Mouse (Mus musculus): Measurements from ENCODE around the gene Prdx1. TPM values are rescaled to one million over a fixed set of nuclear protein-coding genes. Genes with fewer than 3 reads are reported as not detected.

Gene Prdx1
- polyA plus RNA-seq, 1 experiment from 2014 or later = 1,377 TPM

- Histone ChIP-seq H3K27ac (no peak overlapping the region), H3K4me1 (no peaks in the 10 kb centered on the region), H3K4me3 (replicated peaks) (no peak overlapping the region), H3K4me2 (no peak overlapping the region), H3K27me3 (replicated peaks) (no peaks in the 10 kb centered on the region), H3K36me3 (no peaks in the 10 kb centered on the region), H3K9ac (no peak overlapping the region), H3K9me3 (no peaks in the 10 kb centered on the region)
- 71% methylated on average over 2 of the region's 2 CpGs for WGBS
- ATAC-seq (ENCODE audit: insufficient read depth, low FRiP score, low read depth) = no peak
These were observed 49.7 kb downstream of the Prdx1 start for GRCm38 (mm10) chr4:116734996-116735395.

- no peaks in the 10 kb centered on the region for H3K9me3 ChIP-seq
- no peak overlapping the region for H3K27ac ChIP-seq
- no peaks in the 10 kb centered on the region for H3K4me1 ChIP-seq
- 74% methylated on average over 9 of the region's 9 CpGs for WGBS
- ATAC-seq (ENCODE audit: insufficient read depth, low FRiP score, low read depth) = no peak
- no peak overlapping the region for H3K9ac ChIP-seq
- no peaks in the 10 kb centered on the region for H3K36me3 ChIP-seq
- H3K4me2 ChIP-seq = no peak overlapping the region
- no peak overlapping the region for H3K4me3 ChIP-seq (replicated peaks)
- H3K27me3 ChIP-seq (replicated peaks) = no peaks in the 10 kb centered on the region
These were observed 53.8 kb downstream of the Prdx1 start for GRCm38 (mm10) chr4:116738972-116739751.

GRCm38 (mm10) chr4:116749750-116750149 lies 64.4 kb downstream of the Prdx1 start:
- Histone ChIP-seq H3K4me3 (replicated peaks) (no peak overlapping the region), H3K36me3 (no peaks in the 10 kb centered on the region), H3K27ac (no peak overlapping the region), H3K9ac (no peak overlapping the region), H3K4me2 (no peak overlapping the region), H3K9me3 (no peaks in the 10 kb centered on the region), H3K27me3 (replicated peaks) (no peaks in the 10 kb centered on the region), H3K4me1 (no peaks in the 10 kb centered on the region)
- no peak for ATAC-seq (ENCODE audit: insufficient read depth, low FRiP score, low read depth)
- WGBS = 84% methylated on average over 2 of the region's 2 CpGs

Other genes starting within 250 kb of the Prdx1 start
- gene Mast2, start 221.4 kb upstream of the Prdx1 start, polyA plus RNA-seq (2015; fragmentation: Nextera tagmentation; extraction: Ambion mirVana) = 13.0 and 14.3 TPM in 2 replicates
- gene Ipp, start 178.0 kb upstream of the Prdx1 start, polyA plus RNA-seq (2015; fragmentation: Nextera tagmentation; extraction: Ambion mirVana) = 14.0 and 15.2 TPM in 2 replicates
- 26.5 and 26.7 TPM in 2 replicates for gene Tmem69, start 129.6 kb upstream of the Prdx1 start, polyA plus RNA-seq (2015; fragmentation: Nextera tagmentation; extraction: Ambion mirVana)
- 28.9 and 33.1 TPM in 2 replicates for gene Gpbp1l1, start 127.9 kb upstream of the Prdx1 start, polyA plus RNA-seq (2015; fragmentation: Nextera tagmentation; extraction: Ambion mirVana)
- 4.2 and 4.5 TPM in 2 replicates for gene Ccdc17, start 88.9 kb upstream of the Prdx1 start, polyA plus RNA-seq (2015; fragmentation: Nextera tagmentation; extraction: Ambion mirVana)
- gene Nasp, start 57.6 kb upstream of the Prdx1 start, polyA plus RNA-seq (2015; fragmentation: Nextera tagmentation; extraction: Ambion mirVana) = 103 and 118 TPM in 2 replicates
- 731 and 767 TPM in 2 replicates for gene Akr1a1, start 33.9 kb upstream of the Prdx1 start, polyA plus RNA-seq (2015; fragmentation: Nextera tagmentation; extraction: Ambion mirVana)
- gene Mmachc, start 22.9 kb downstream of the Prdx1 start, polyA plus RNA-seq (2015; fragmentation: Nextera tagmentation; extraction: Ambion mirVana) = 23.5 and 24.5 TPM in 2 replicates
- 23.9 and 27.7 TPM in 2 replicates for gene Ccdc163, start 23.0 kb downstream of the Prdx1 start, polyA plus RNA-seq (2015; fragmentation: Nextera tagmentation; extraction: Ambion mirVana)
- 5.8 and 7.3 TPM in 2 replicates for gene Tesk2, start 35.4 kb downstream of the Prdx1 start, polyA plus RNA-seq (2015; fragmentation: Nextera tagmentation; extraction: Ambion mirVana)
- 32.5 and 33.0 TPM in 2 replicates for gene Toe1, start 122.1 kb downstream of the Prdx1 start, polyA plus RNA-seq (2015; fragmentation: Nextera tagmentation; extraction: Ambion mirVana)
- gene Mutyh, start 122.2 kb downstream of the Prdx1 start, polyA plus RNA-seq (2015; fragmentation: Nextera tagmentation; extraction: Ambion mirVana) = 11.9 and 13.2 TPM in 2 replicates
- gene Hpdl, start 136.2 kb downstream of the Prdx1 start, polyA plus RNA-seq (2015; fragmentation: Nextera tagmentation; extraction: Ambion mirVana) = 1.2 and 1.7 TPM in 2 replicates
- 0.58 and 0.67 TPM in 2 replicates for gene Zswim5, start 191.8 kb downstream of the Prdx1 start, polyA plus RNA-seq (2015; fragmentation: Nextera tagmentation; extraction: Ambion mirVana)